Mouse (Mus musculus): ENCODE results near the gene Cilp. TPM values are rescaled to one million over a fixed set of nuclear protein-coding genes. Genes with fewer than 3 reads are reported as not detected.

Cilp gene
- polyA plus RNA-seq, 1 experiment from 2014 or later, result 0.52 TPM

GRCm38 (mm10) chr9:65293973-65294715 lies 29.2 kb downstream of the Cilp start, which contains the start of gene Clpx:
Gene Clpx, plus strand, starts transcription at chr9:65294260.
- H3K4me1 ChIP-seq (replicated peaks; ENCODE audit: control insufficient read depth, insufficient read depth, low read length), result 0 out of 2 replicates have a peak, but pooled peaks cover 2% of the 10 kb centered on the region
- ATAC-seq (replicated peaks; ENCODE audit: low FRiP score), result peak; percentile 94
- no peaks in the 10 kb centered on the region for H3K9me3 ChIP-seq (ENCODE audit: control insufficient read depth, low read length)
- no peaks in the 10 kb centered on the region for H3K36me3 ChIP-seq (ENCODE audit: control insufficient read depth, insufficient read depth, low read length)
- peak within 1 kb of the TSS; percentile 89 for H3K4me3 ChIP-seq (ENCODE audit: low read depth, low read length)
- H3K27me3 ChIP-seq (ENCODE audit: control insufficient read depth, insufficient read depth, low read length), result no peaks in the 10 kb centered on the region
- 0 out of 2 replicates have a peak within 1 kb of the TSS, but pooled peaks have one; percentile 12 for H3K27ac ChIP-seq (ENCODE audit: low read depth, low read length)
- under 1% methylated on average over 71 of the region's 71 CpGs for WGBS
- peak within 1 kb of the TSS; percentile 90 for H3K9ac ChIP-seq (ENCODE audit: low read length)
- peak within 1 kb of the TSS; percentile 90 for H3K4me2 ChIP-seq (ENCODE audit: low read depth, low read length, severe bottlenecking)
- DNase-seq (ENCODE audit: low spot score), result peak; percentile 99

GRCm38 (mm10) chr9:65294716-65295378 lies 29.9 kb downstream of the Cilp start:
- DNase-seq (ENCODE audit: low spot score), result no peak
- H3K36me3 ChIP-seq (ENCODE audit: control insufficient read depth, insufficient read depth, low read length), result no peaks in the 10 kb centered on the region
- H3K4me3 ChIP-seq (ENCODE audit: low read depth, low read length), result peak overlapping the region; percentile 89
- H3K4me1 ChIP-seq (replicated peaks; ENCODE audit: control insufficient read depth, insufficient read depth, low read length), result 0 out of 2 replicates have a peak, but pooled peaks cover 2% of the 10 kb centered on the region
- H3K9me3 ChIP-seq (ENCODE audit: control insufficient read depth, low read length), result no peaks in the 10 kb centered on the region
- peak overlapping the region; percentile 90 for H3K4me2 ChIP-seq (ENCODE audit: low read depth, low read length, severe bottlenecking)
- 0 out of 2 replicates have a peak overlapping the region, but pooled peaks have one; percentile 12 for H3K27ac ChIP-seq (ENCODE audit: low read depth, low read length)
- ATAC-seq (replicated peaks; ENCODE audit: low FRiP score), result peak; percentile 37
- 4% methylated on average over 28 of the region's 28 CpGs for WGBS
- H3K9ac ChIP-seq (ENCODE audit: low read length), result peak overlapping the region; percentile 90
- H3K27me3 ChIP-seq (ENCODE audit: control insufficient read depth, insufficient read depth, low read length), result no peaks in the 10 kb centered on the region

DNA sequence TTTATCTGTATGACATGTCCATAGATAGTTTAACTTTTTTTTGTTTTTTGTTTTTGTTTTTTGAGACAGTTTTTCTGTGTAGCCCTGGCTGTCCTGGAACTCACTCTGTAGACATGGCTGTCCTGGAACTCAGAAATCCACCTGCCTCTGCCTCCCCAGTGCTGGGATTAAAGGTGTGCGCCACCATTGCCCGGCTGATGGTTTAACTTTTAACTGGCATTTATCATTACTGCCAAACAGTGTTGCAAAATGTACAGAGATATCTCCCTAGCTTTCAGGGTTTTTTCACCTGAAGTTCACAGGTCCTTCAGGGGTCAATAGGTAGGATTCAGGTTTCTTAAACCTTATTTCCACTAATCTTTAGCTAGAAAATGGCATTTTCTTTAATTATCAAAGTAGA lies 32.1 kb downstream of the Cilp start:
- Histone ChIP-seq H3K36me3 (ENCODE audit: control insufficient read depth, insufficient read depth, low read length) (no peaks in the 10 kb centered on the region; the same call in 1 of the 2 replicates), H3K27ac (ENCODE audit: low read depth, low read length) (no peak overlapping the region), H3K4me1 (replicated peaks; ENCODE audit: control insufficient read depth, insufficient read depth, low read length) (0 out of 2 replicates have a peak, but pooled peaks cover 2% of the 10 kb centered on the region), H3K4me2 (ENCODE audit: low read depth, low read length, severe bottlenecking) (no peak overlapping the region), H3K4me3 (ENCODE audit: low read depth, low read length) (no peak overlapping the region), H3K27me3 (ENCODE audit: control insufficient read depth, insufficient read depth, low read length) (no peaks in the 10 kb centered on the region), H3K9ac (ENCODE audit: low read length) (no peak overlapping the region), H3K9me3 (ENCODE audit: control insufficient read depth, low read length) (no peaks in the 10 kb centered on the region)
- no peak for ATAC-seq (replicated peaks; ENCODE audit: low FRiP score)
- no peak for DNase-seq (ENCODE audit: low spot score)
- 99% methylated on average over 2 of the region's 2 CpGs for WGBS

DNA sequence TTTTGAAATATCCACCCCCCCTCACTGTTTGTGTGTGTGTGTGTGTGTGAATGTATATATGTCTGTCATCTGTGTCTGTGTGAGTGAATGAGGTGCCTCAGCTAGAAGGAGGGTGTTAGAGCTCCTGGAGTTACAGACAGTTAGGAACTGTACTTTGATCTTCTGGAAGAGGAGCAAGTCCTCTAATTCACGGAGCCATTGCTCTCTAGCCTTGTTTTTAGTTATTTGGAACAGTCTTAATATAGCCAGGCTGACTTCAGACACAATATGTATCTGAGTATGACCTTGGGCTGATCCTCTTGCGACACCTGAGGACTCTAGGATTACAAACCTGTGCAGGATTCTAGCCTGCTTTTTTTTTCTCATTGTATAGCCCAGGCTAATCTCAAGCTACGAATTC lies 33.8 kb downstream of the Cilp start:
- no peaks in the 10 kb centered on the region; the same call in 1 of the 2 replicates for H3K36me3 ChIP-seq (ENCODE audit: control insufficient read depth, insufficient read depth, low read length)
- WGBS, result 90% methylated on average over 3 of the region's 3 CpGs

DNA sequence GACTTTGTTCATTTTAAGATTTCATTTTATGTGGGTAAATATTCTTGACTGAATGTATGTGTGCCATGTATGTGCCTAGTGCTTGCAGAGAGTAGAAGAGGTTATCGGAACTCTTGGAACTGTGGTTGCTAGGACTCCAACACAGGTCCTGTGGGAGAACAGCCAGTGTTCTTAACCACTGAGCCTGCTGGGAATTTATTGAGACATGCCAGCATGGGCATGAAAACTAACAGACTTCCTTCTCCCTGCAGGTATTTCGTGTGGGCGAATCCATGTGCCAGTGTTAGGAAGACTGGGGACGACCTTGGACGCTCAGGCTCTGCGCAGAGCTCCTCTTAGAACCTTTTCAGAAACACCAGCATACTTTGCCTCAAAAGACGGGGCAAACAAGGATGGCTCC lies 34.7 kb downstream of the Cilp start:
- no peaks in the 10 kb centered on the region for H3K27me3 ChIP-seq (ENCODE audit: control insufficient read depth, insufficient read depth, low read length)
- 97% methylated on average over 7 of the region's 7 CpGs for WGBS
- H3K4me2 ChIP-seq (ENCODE audit: low read depth, low read length, severe bottlenecking), result no peak overlapping the region
- no peaks in the 10 kb centered on the region for H3K4me1 ChIP-seq (replicated peaks; ENCODE audit: control insufficient read depth, insufficient read depth, low read length)
- no peaks in the 10 kb centered on the region for H3K9me3 ChIP-seq (ENCODE audit: control insufficient read depth, low read length)
- H3K36me3 ChIP-seq (ENCODE audit: control insufficient read depth, insufficient read depth, low read length), result no peaks in the 10 kb centered on the region; the same call in 1 of the 2 replicates
- no peak overlapping the region for H3K9ac ChIP-seq (ENCODE audit: low read length)
- no peak overlapping the region for H3K27ac ChIP-seq (ENCODE audit: low read depth, low read length)
- no peak for ATAC-seq (replicated peaks; ENCODE audit: low FRiP score)
- H3K4me3 ChIP-seq (ENCODE audit: low read depth, low read length), result no peak overlapping the region
- no peak for DNase-seq (ENCODE audit: low spot score)

More for the DNA sequence above, 33.8 kb downstream of the Cilp start:
- Histone ChIP-seq H3K9ac (ENCODE audit: low read length) (no peak overlapping the region), H3K27ac (ENCODE audit: low read depth, low read length) (no peak overlapping the region), H3K27me3 (ENCODE audit: control insufficient read depth, insufficient read depth, low read length) (no peaks in the 10 kb centered on the region), H3K4me3 (ENCODE audit: low read depth, low read length) (no peak overlapping the region), H3K4me2 (ENCODE audit: low read depth, low read length, severe bottlenecking) (no peak overlapping the region), H3K4me1 (replicated peaks; ENCODE audit: control insufficient read depth, insufficient read depth, low read length) (no peaks in the 10 kb centered on the region), H3K9me3 (ENCODE audit: control insufficient read depth, low read length) (no peaks in the 10 kb centered on the region)
- ATAC-seq (replicated peaks; ENCODE audit: low FRiP score), result no peak
- DNase-seq (ENCODE audit: low spot score), result no peak

DNA sequence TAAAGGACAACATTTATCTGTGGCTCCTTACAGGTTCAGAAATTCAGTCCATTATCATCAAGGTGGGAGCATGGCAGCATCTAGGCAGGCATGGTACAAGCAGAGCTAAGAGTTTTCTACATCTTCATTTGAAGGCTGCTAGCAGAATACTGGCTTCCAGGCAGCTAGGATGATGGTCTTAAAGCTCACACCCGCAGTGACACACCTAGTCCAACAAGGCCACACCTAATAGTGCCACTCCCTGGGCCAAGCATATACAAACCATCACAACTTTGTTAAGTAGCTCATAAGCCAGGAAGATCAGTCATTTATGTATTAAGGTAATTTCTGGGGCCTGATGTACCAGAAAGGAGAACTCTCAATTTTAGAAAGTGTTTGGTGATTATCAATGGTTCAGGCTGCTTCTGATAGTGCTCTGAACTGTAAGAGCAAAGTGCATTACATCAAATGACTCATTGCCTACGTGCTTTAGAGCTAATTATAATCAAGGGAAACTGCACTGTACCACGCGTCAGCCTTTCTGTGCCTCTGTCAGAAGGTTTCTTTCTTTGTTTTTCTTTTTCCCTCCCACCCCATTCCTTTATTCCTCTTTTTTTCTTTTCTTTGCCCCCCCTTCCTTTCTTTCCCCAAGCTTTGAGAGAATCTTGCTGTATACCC lies 37.5 kb downstream of the Cilp start:
- DNase-seq (ENCODE audit: low spot score), result no peak
- no peaks in the 10 kb centered on the region for H3K4me1 ChIP-seq (replicated peaks; ENCODE audit: control insufficient read depth, insufficient read depth, low read length)
- ATAC-seq (replicated peaks; ENCODE audit: low FRiP score), result no peak
- H3K27me3 ChIP-seq (ENCODE audit: control insufficient read depth, insufficient read depth, low read length), result no peaks in the 10 kb centered on the region
- no peaks in the 10 kb centered on the region; the same call in 1 of the 2 replicates for H3K36me3 ChIP-seq (ENCODE audit: control insufficient read depth, insufficient read depth, low read length)
- H3K9me3 ChIP-seq (ENCODE audit: control insufficient read depth, low read length), result no peaks in the 10 kb centered on the region
- 94% methylated on average over 4 of the region's 4 CpGs for WGBS
- no peak overlapping the region for H3K9ac ChIP-seq (ENCODE audit: low read length)
- no peak overlapping the region for H3K4me3 ChIP-seq (ENCODE audit: low read depth, low read length)
- no peak overlapping the region for H3K4me2 ChIP-seq (ENCODE audit: low read depth, low read length, severe bottlenecking)
- H3K27ac ChIP-seq (ENCODE audit: low read depth, low read length), result no peak overlapping the region

GRCm38 (mm10) chr9:65303586-65303985 lies 38.6 kb downstream of the Cilp start:
- no peak overlapping the region for H3K4me3 ChIP-seq (ENCODE audit: low read depth, low read length)
- no peaks in the 10 kb centered on the region for H3K9me3 ChIP-seq (ENCODE audit: control insufficient read depth, low read length)
- DNase-seq (ENCODE audit: low spot score) (no peak), ATAC-seq (replicated peaks; ENCODE audit: low FRiP score) (no peak)
- no peak overlapping the region for H3K4me2 ChIP-seq (ENCODE audit: low read depth, low read length, severe bottlenecking)
- H3K9ac ChIP-seq (ENCODE audit: low read length), result no peak overlapping the region
- no peaks in the 10 kb centered on the region for H3K27me3 ChIP-seq (ENCODE audit: control insufficient read depth, insufficient read depth, low read length)
- no peak overlapping the region for H3K27ac ChIP-seq (ENCODE audit: low read depth, low read length)
- no peaks in the 10 kb centered on the region for H3K4me1 ChIP-seq (replicated peaks; ENCODE audit: control insufficient read depth, insufficient read depth, low read length)
- 94% methylated on average over 4 of the region's 4 CpGs for WGBS
- no peaks in the 10 kb centered on the region; the same call in 1 of the 2 replicates for H3K36me3 ChIP-seq (ENCODE audit: control insufficient read depth, insufficient read depth, low read length)

DNA sequence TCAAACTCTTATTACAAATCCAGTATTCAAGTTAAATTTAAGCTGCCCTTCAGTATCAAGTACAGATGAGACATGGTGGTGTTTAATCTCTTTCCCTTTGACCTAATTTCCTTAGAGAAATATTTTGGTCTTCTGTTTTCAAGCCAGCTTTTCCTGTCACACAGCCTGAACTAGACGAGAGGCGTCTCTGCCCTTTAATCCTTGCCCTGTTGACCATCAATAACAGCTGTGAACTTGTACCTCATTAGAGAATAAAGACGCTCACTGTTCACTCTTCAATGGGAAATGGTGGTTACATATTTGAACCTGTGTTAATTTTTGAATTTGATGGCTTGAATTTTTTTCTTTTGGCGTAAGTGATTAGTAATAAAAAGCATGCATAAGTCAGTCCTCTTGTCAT lies 39.3 kb downstream of the Cilp start:
- no peaks in the 10 kb centered on the region for H3K9me3 ChIP-seq (ENCODE audit: control insufficient read depth, low read length)
- H3K36me3 ChIP-seq (ENCODE audit: control insufficient read depth, insufficient read depth, low read length), result no peaks in the 10 kb centered on the region; the same call in 1 of the 2 replicates
- no peak overlapping the region for H3K4me3 ChIP-seq (ENCODE audit: low read depth, low read length)
- H3K4me1 ChIP-seq (replicated peaks; ENCODE audit: control insufficient read depth, insufficient read depth, low read length), result no peaks in the 10 kb centered on the region
- no peak overlapping the region for H3K4me2 ChIP-seq (ENCODE audit: low read depth, low read length, severe bottlenecking)
- H3K9ac ChIP-seq (ENCODE audit: low read length), result no peak overlapping the region
- DNase-seq (ENCODE audit: low spot score) (no peak), ATAC-seq (replicated peaks; ENCODE audit: low FRiP score) (no peak)
- 82% methylated on average over 4 of the region's 4 CpGs for WGBS
- H3K27ac ChIP-seq (ENCODE audit: low read depth, low read length), result no peak overlapping the region
- no peaks in the 10 kb centered on the region for H3K27me3 ChIP-seq (ENCODE audit: control insufficient read depth, insufficient read depth, low read length)
